Mouse (Mus musculus): ENCODE measurements around the gene Dlgap4.
"Not testable (repeated sequence)": the region's sequence is repeated elsewhere in the genome, so short reads cannot be mapped to it uniquely, and the experiment has no call there.

Dlgap4 gene

GRCm38 (mm10) chr2:156775455-156776435 is 162.2 kb downstream of the Dlgap4 start:
- DNase-seq (ENCODE audit: low spot score) = no peak

- DNase-seq (ENCODE audit: low spot score) = no peak
Measured at GRCm38 (mm10) chr2:156776907-156777306, 163.4 kb downstream of the Dlgap4 start.

GRCm38 (mm10) chr2:156777326-156778004 is 164.0 kb downstream of the Dlgap4 start:
- DNase-seq (ENCODE audit: low spot score) = no peak

- DNase-seq (ENCODE audit: low spot score) = no peak
Measured at GRCm38 (mm10) chr2:156778571-156778970, 165.1 kb downstream of the Dlgap4 start.

- no peak for DNase-seq (ENCODE audit: low spot score)
Measured at GRCm38 (mm10) chr2:156779036-156779435, 165.5 kb downstream of the Dlgap4 start.

- no peak for DNase-seq (ENCODE audit: low spot score)
Measured at GRCm38 (mm10) chr2:156779488-156779887, 166.0 kb downstream of the Dlgap4 start.

GRCm38 (mm10) chr2:156780129-156780528 is 166.6 kb downstream of the Dlgap4 start:
- no peak for DNase-seq (ENCODE audit: low spot score)

GRCm38 (mm10) chr2:156780752-156781151 is 167.2 kb downstream of the Dlgap4 start:
- no peak for DNase-seq (ENCODE audit: low spot score)

- DNase-seq (ENCODE audit: low spot score) = no peak
Measured at GRCm38 (mm10) chr2:156781281-156781680, 167.8 kb downstream of the Dlgap4 start.

- no peak for DNase-seq (ENCODE audit: low spot score)
Measured at GRCm38 (mm10) chr2:156781836-156782480, 168.5 kb downstream of the Dlgap4 start.

- DNase-seq (ENCODE audit: low spot score) = no peak
Measured at GRCm38 (mm10) chr2:156782481-156783348, 169.2 kb downstream of the Dlgap4 start.

GRCm38 (mm10) chr2:156783349-156783728 is 169.8 kb downstream of the Dlgap4 start:
- DNase-seq (ENCODE audit: low spot score) = no peak

GRCm38 (mm10) chr2:156784016-156784585 is 170.6 kb downstream of the Dlgap4 start:
- no peak for DNase-seq (ENCODE audit: low spot score)

GRCm38 (mm10) chr2:156784891-156785290 is 171.4 kb downstream of the Dlgap4 start:
- DNase-seq (ENCODE audit: low spot score) = no peak

GRCm38 (mm10) chr2:156786369-156786768 is 172.9 kb downstream of the Dlgap4 start:
- not testable (repeated sequence) for DNase-seq (ENCODE audit: low spot score)

- DNase-seq (ENCODE audit: low spot score) = no peak
Measured at GRCm38 (mm10) chr2:156787090-156787775, 173.7 kb downstream of the Dlgap4 start.

- DNase-seq (ENCODE audit: low spot score) = no peak
Measured at GRCm38 (mm10) chr2:156787776-156788105, 174.2 kb downstream of the Dlgap4 start.

- no peak for DNase-seq (ENCODE audit: low spot score)
Measured at GRCm38 (mm10) chr2:156788836-156789235, 175.3 kb downstream of the Dlgap4 start.

GRCm38 (mm10) chr2:156798516-156798915 is 185.0 kb downstream of the Dlgap4 start:
- no peak for DNase-seq (ENCODE audit: low spot score)

- no peak for DNase-seq (ENCODE audit: low spot score)
Measured at GRCm38 (mm10) chr2:156801045-156801444, 187.5 kb downstream of the Dlgap4 start.

- DNase-seq (ENCODE audit: low spot score) = not testable (repeated sequence)
Measured at GRCm38 (mm10) chr2:156802116-156802515, 188.6 kb downstream of the Dlgap4 start.

Data from left cerebral cortex, adult 11 months (tissue).